Mouse (Mus musculus): Measurements from ENCODE around the gene Rftn1. TPM values are rescaled to one million over a fixed set of nuclear protein-coding genes. Genes with fewer than 3 reads are reported as not detected.

The Rftn1 gene
- polyA plus RNA-seq, 1 experiment from 2014 or later = 13.9 TPM

GRCm38 (mm10) chr17:50071602-50071988 lies 118.9 kb downstream of the Rftn1 start:
- no peaks in the 10 kb centered on the region for H3K9me3 ChIP-seq (ENCODE audit: low read length)
- 63% methylated on average over 6 of the region's 6 CpGs for WGBS
- ATAC-seq (ENCODE audit: low FRiP score, low TSS enrichment) = no peak

GRCm38 (mm10) chr17:50070822-50071601 lies 119.5 kb downstream of the Rftn1 start:
- no peak for ATAC-seq (ENCODE audit: low FRiP score, low TSS enrichment)
- no peak overlapping the region for H3K4me2 ChIP-seq (replicated peaks; ENCODE audit: low read depth, low read length)
- no peaks in the 10 kb centered on the region for H3K9me3 ChIP-seq (ENCODE audit: low read length)
- WGBS = 80% methylated on average over 7 of the region's 7 CpGs
- no peaks in the 10 kb centered on the region for H3K36me3 ChIP-seq (ENCODE audit: insufficient read depth, low read length)
- H3K9ac ChIP-seq (replicated peaks; ENCODE audit: low read length) = no peak overlapping the region
- no peaks in the 10 kb centered on the region for H3K27me3 ChIP-seq (ENCODE audit: insufficient read depth, low read length)
- H3K4me3 ChIP-seq (ENCODE audit: low read length) = no peak overlapping the region
- H3K27ac ChIP-seq (ENCODE audit: low read length) = no peak overlapping the region
- H3K4me1 ChIP-seq (ENCODE audit: insufficient read depth, low read length) = 0 out of 2 replicates have a peak, but pooled peaks cover 4% of the 10 kb centered on the region

More at GRCm38 (mm10) chr17:50071602-50071988, 118.9 kb downstream of the Rftn1 start:
- H3K27me3 ChIP-seq (ENCODE audit: insufficient read depth, low read length) = no peaks in the 10 kb centered on the region
- H3K4me1 ChIP-seq (ENCODE audit: insufficient read depth, low read length) = 0 out of 2 replicates have a peak, but pooled peaks cover 4% of the 10 kb centered on the region
- H3K36me3 ChIP-seq (ENCODE audit: insufficient read depth, low read length) = no peaks in the 10 kb centered on the region
- no peak overlapping the region for H3K4me2 ChIP-seq (replicated peaks; ENCODE audit: low read depth, low read length)
- no peak overlapping the region for H3K27ac ChIP-seq (ENCODE audit: low read length)
- H3K9ac ChIP-seq (replicated peaks; ENCODE audit: low read length) = no peak overlapping the region
- H3K4me3 ChIP-seq (ENCODE audit: low read length) = no peak overlapping the region

DNA sequence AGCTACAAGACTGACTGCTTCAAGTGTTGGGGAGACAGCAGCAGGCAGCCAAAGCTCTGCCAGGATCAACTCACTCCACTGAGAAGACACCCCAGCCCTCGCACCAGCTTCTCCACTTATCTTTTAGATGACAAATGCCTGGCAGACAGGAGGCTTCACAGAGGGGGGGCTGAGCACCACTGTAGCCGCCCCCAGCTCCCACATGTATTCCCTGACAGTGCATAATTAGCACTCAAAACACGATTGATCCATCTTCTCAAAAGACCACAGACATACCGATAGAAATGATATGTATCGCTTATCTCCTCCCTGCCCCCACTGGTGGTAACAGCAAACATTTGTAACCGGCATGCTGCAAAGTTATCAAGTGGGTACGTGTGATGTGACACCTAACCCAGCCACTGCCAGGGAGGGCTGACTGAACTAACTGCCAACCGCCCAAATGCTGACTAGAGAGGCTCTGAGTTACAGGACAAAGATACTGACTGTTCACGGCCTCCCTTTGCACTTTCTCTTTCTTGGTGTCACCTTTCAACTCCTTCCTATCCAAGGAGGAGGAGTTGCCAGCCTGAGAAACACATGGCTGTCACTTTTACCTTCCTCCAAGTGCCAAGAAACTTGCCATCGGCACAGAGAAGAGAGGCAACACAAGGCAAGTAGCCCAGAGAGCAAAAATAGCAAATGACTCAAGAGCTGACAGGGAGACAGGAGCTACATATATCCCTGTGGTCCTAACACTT lies 120.4 kb downstream of the Rftn1 start:
- Histone ChIP-seq H3K9ac (replicated peaks; ENCODE audit: low read length) (no peak overlapping the region), H3K27me3 (ENCODE audit: insufficient read depth, low read length) (no peaks in the 10 kb centered on the region), H3K9me3 (ENCODE audit: low read length) (no peaks in the 10 kb centered on the region), H3K4me2 (replicated peaks; ENCODE audit: low read depth, low read length) (no peak overlapping the region), H3K4me1 (ENCODE audit: insufficient read depth, low read length) (0 out of 2 replicates have a peak, but pooled peaks cover 4% of the 10 kb centered on the region), H3K27ac (ENCODE audit: low read length) (no peak overlapping the region), H3K4me3 (ENCODE audit: low read length) (no peak overlapping the region), H3K36me3 (ENCODE audit: insufficient read depth, low read length) (no peaks in the 10 kb centered on the region)
- ATAC-seq (ENCODE audit: low FRiP score, low TSS enrichment) = peak; percentile 46; the same call in 1 of the 2 replicates
- 18% methylated on average over 10 of the region's 10 CpGs for WGBS

DNA sequence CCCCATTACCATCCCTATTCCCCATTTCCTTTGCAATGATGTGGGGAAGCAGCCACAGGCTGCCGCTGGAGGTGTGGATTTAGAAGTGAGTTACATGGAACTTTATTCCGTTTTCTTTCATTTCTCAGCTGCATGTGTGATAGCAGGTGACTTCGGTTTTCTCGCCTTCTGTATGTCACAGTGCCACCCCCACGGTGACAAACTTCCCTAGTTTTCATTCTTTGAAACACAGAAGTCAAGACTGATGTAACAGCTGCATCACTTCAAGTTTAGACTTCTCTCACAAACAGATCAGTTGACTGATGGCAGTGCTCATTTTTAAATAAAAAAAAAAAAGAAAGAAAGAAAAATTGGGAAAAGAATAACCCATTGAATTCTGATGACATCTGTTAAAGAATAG lies 121.3 kb downstream of the Rftn1 start:
- WGBS = 72% methylated on average over 5 of the region's 5 CpGs
- Histone ChIP-seq H3K9ac (replicated peaks; ENCODE audit: low read length) (no peak overlapping the region), H3K4me3 (ENCODE audit: low read length) (no peak overlapping the region), H3K4me1 (ENCODE audit: insufficient read depth, low read length) (0 out of 2 replicates have a peak, but pooled peaks cover 4% of the 10 kb centered on the region), H3K9me3 (ENCODE audit: low read length) (no peaks in the 10 kb centered on the region), H3K36me3 (ENCODE audit: insufficient read depth, low read length) (no peaks in the 10 kb centered on the region), H3K27ac (ENCODE audit: low read length) (no peak overlapping the region), H3K4me2 (replicated peaks; ENCODE audit: low read depth, low read length) (no peak overlapping the region), H3K27me3 (ENCODE audit: insufficient read depth, low read length) (no peaks in the 10 kb centered on the region)
- no peak for ATAC-seq (ENCODE audit: low FRiP score, low TSS enrichment)

DNA sequence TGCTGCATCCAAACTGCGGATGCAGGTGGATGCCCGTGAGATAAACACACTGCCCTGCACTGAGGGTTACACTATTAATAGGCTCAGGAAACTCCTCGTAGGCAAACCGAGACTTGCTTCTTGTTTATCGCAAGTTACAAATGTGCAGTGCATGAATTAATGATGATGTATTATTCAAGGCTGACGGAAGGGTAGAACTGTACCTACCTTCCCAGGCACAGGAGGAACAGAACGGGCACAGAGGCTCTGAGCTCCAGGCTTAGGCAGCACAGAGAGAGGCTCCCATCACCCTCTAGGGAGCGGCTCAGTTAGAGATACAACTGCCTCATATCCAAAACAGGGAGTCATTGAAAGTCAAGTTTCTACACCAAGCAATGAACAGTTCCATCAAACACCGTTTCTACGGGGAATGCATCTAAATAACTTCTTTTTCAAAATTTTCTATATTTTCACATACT lies 121.8 kb downstream of the Rftn1 start:
- no peak for ATAC-seq (ENCODE audit: low FRiP score, low TSS enrichment)
- 82% methylated on average over 10 of the region's 10 CpGs for WGBS
- Histone ChIP-seq H3K4me1 (ENCODE audit: insufficient read depth, low read length) (0 out of 2 replicates have a peak, but pooled peaks cover 4% of the 10 kb centered on the region), H3K4me2 (replicated peaks; ENCODE audit: low read depth, low read length) (no peak overlapping the region), H3K36me3 (ENCODE audit: insufficient read depth, low read length) (no peaks in the 10 kb centered on the region), H3K27me3 (ENCODE audit: insufficient read depth, low read length) (no peaks in the 10 kb centered on the region), H3K27ac (ENCODE audit: low read length) (no peak overlapping the region), H3K4me3 (ENCODE audit: low read length) (no peak overlapping the region), H3K9me3 (ENCODE audit: low read length) (no peaks in the 10 kb centered on the region), H3K9ac (replicated peaks; ENCODE audit: low read length) (no peak overlapping the region)

DNA sequence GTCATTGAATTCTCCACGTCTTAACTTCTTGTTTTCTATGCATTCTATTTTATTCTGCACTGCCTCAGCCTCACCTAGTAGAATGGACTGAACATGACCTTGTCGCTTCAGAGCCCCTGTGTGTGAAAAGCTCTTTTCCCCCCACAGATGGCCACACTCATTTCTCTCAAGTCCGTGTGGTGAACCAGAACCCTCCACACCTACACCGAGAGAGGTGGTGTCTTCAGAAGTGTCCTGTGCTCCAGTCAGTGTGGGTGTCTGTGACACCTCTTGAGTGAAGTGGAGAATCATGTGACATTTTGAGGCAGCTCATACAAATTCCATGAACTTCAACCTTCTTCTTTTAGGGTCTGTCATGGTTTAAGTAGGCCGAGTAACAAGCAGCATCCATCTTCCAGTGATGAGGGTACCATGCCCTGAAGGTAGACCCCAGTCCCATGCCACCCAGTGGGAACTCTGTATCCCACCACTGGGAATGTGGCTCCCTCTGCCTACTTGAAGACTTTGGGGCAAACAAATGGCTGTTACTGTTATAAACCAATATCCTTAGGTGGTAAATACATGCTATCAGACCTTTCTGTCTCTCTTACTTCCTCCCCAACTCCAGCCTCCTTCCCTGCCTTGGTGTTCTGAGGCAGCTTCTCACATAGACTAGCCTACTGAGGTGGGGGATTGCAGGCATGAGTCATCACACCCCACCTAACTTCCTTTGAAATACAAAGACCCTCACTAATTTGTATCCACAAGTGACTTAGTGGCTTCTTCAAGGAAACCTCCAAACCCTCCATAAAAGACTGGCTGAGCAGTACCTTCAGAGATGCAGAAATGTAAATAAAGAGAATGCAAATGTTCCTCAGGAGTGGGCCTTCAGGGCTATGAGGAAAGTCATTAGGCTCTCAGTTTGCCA lies 122.4 kb downstream of the Rftn1 start:
- H3K27ac ChIP-seq (ENCODE audit: low read length) = no peak overlapping the region
- no peak overlapping the region for H3K4me3 ChIP-seq (ENCODE audit: low read length)
- H3K9me3 ChIP-seq (ENCODE audit: low read length) = no peaks in the 10 kb centered on the region
- no peaks in the 10 kb centered on the region for H3K36me3 ChIP-seq (ENCODE audit: insufficient read depth, low read length)
- 68% methylated on average over 5 of the region's 5 CpGs for WGBS
- 0 out of 2 replicates have a peak, but pooled peaks cover 4% of the 10 kb centered on the region for H3K4me1 ChIP-seq (ENCODE audit: insufficient read depth, low read length)
- no peak for ATAC-seq (ENCODE audit: low FRiP score, low TSS enrichment)
- no peaks in the 10 kb centered on the region for H3K27me3 ChIP-seq (ENCODE audit: insufficient read depth, low read length)
- no peak overlapping the region for H3K4me2 ChIP-seq (replicated peaks; ENCODE audit: low read depth, low read length)
- H3K9ac ChIP-seq (replicated peaks; ENCODE audit: low read length) = no peak overlapping the region

DNA sequence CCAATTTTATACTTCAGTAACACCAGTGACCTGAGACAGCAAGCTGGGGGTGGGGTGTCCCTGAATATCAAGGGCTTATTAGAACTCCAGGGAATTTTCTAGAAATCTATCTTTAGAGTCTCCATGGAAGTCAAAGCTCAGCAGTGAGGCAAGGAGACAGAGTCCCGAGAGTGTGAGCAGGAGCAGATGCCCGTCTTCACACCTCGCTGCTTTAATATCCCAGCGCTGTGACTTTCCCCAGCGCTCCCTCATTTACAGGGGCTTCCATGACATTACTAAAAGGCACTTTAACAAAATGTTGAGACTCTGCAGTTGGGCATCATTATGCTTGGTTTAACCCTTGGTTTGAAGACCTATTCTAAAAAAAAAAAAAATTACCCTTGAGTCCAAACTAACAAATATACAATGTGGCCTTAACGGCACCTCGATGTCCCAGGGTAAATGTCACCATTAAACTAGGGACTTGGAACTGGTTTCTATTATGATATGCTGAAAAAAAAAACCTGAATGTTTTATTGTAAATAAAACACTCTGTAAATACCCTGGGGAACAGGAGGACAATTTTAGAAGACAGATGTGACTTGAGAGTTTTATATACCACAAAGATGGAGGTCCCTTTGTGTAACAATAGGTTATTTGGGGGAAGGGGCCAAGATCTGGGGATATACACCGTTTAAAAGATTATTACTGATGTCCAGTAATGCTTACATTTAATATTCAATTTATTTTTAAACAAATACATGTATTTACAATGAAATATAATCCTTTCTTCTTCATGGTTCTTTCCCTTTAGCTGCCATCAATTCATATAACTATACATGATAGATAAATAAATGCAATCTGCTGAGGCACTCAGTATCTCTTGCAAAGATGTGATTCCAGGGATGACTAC lies 123.4 kb downstream of the Rftn1 start:
- H3K27me3 ChIP-seq (ENCODE audit: insufficient read depth, low read length) = no peaks in the 10 kb centered on the region
- no peak overlapping the region for H3K27ac ChIP-seq (ENCODE audit: low read length)
- 65% methylated on average over 8 of the region's 8 CpGs for WGBS
- H3K4me1 ChIP-seq (ENCODE audit: insufficient read depth, low read length) = 0 out of 2 replicates have a peak, but pooled peaks cover 4% of the 10 kb centered on the region
- H3K9ac ChIP-seq (replicated peaks; ENCODE audit: low read length) = no peak overlapping the region
- H3K36me3 ChIP-seq (ENCODE audit: insufficient read depth, low read length) = no peaks in the 10 kb centered on the region
- no peak overlapping the region for H3K4me3 ChIP-seq (ENCODE audit: low read length)
- no peaks in the 10 kb centered on the region for H3K9me3 ChIP-seq (ENCODE audit: low read length)
- no peak overlapping the region for H3K4me2 ChIP-seq (replicated peaks; ENCODE audit: low read depth, low read length)
- no peak for ATAC-seq (ENCODE audit: low FRiP score, low TSS enrichment)

GRCm38 (mm10) chr17:50063832-50064627 lies 126.4 kb downstream of the Rftn1 start:
- Histone ChIP-seq H3K27ac (ENCODE audit: low read length) (no peak overlapping the region), H3K36me3 (ENCODE audit: insufficient read depth, low read length) (no peaks in the 10 kb centered on the region), H3K4me2 (replicated peaks; ENCODE audit: low read depth, low read length) (no peak overlapping the region), H3K4me1 (ENCODE audit: insufficient read depth, low read length) (no peaks in the 10 kb centered on the region), H3K4me3 (ENCODE audit: low read length) (no peak overlapping the region), H3K9ac (replicated peaks; ENCODE audit: low read length) (no peak overlapping the region), H3K9me3 (ENCODE audit: low read length) (no peaks in the 10 kb centered on the region), H3K27me3 (ENCODE audit: insufficient read depth, low read length) (no peaks in the 10 kb centered on the region)
- no peak for ATAC-seq (ENCODE audit: low FRiP score, low TSS enrichment)
- 92% methylated on average over 13 of the region's 13 CpGs for WGBS

All from kidney, embryonic 16.5 days (tissue).